In genomic region chr3:89270051-89270755, GRCm38 (mm10) we compare ENCODE assay signal across 8 mouse cellular contexts. TPM values are rescaled to one million over a fixed set of nuclear protein-coding genes. Genes with fewer than 3 reads are reported as not detected.
DNase-seq lines count a peak whose midpoint lies in the region; ATAC-seq lines count a peak whose summit lies in the region.

Slc50a1 (minus strand) TSS chr3:89270570.

- intact Hi-C loops in gastrocnemius, postnatal 14 days (cut with DNase I; ENCODE audit: low total_unique reads): no loop called here
- intact Hi-C loops in left cerebral cortex, postnatal 25 days (cut with DNase I): no loop called here

- DNase-seq in gastrocnemius, postnatal 14 days: peak; percentile 93
- DNase-seq in induced T-regulatory cell, adult 2 months (ENCODE audit: low read depth): peak; percentile 87
- DNase-seq in left cerebral cortex, postnatal 25 days (ENCODE audit: low spot score in 2 of 2): peak; percentile 81 to 86
- DNase-seq in right cerebral cortex, postnatal 4 days: peak; percentile 89
- DNase-seq in yolk sac, embryonic 10.5 days (ENCODE audit: low spot score): peak; percentile 71

- peak; percentile 62 for ATAC-seq in activated CD4-positive, CD25-positive, alpha-beta regulatory T cell, adult 4 months
- peak; percentile 67 for ATAC-seq in common myeloid progenitor, adult 5-6 weeks (replicated peaks; ENCODE audit: low read depth, poor library complexity, severe bottlenecking)
- ATAC-seq in megakaryocyte-erythroid progenitor cell, adult 5-6 weeks (replicated peaks; ENCODE audit: low FRiP score, low TSS enrichment, poor library complexity, severe bottlenecking): peak; percentile 71

RNA-seq across cellular contexts. Expression of gene Slc50a1, which starts in this region (rescaled TPM):
- polyA plus RNA-seq in activated CD4-positive, CD25-positive, alpha-beta regulatory T cell, adult 4 months (2017; shearing (Covaris generic)): 100 to 1,000 TPM; 195 to 254 TPM
- total RNA-seq in common myeloid progenitor, adult 5-6 weeks (2017): 32.5 and 65.3 TPM in 2 replicates
- total RNA-seq in gastrocnemius, postnatal 14 days (2021): 10 to 100 TPM; 14.2 to 14.6 TPM
- 10 to 100 TPM; 32.1 to 37.4 TPM for total RNA-seq in left cerebral cortex, postnatal 25 days (2021)
- 35.4 and 66.5 TPM in 2 replicates for total RNA-seq in megakaryocyte-erythroid progenitor cell, adult 5-6 weeks (2014; fragmentation: Nextera tagmentation)
- 31.4 and 50.3 TPM in 2 replicates for total RNA-seq in megakaryocyte-erythroid progenitor cell, adult 5-6 weeks (2017)

Comparison
In these comparisons a context has a peak if more than half of its experiments do, and no peak if none do; other contexts are left out.
1. Peak in every context shown above with its lines: DNase-seq and ATAC-seq.